Mouse (Mus musculus): Measurements from ENCODE around the gene Kif1c.

DNA sequence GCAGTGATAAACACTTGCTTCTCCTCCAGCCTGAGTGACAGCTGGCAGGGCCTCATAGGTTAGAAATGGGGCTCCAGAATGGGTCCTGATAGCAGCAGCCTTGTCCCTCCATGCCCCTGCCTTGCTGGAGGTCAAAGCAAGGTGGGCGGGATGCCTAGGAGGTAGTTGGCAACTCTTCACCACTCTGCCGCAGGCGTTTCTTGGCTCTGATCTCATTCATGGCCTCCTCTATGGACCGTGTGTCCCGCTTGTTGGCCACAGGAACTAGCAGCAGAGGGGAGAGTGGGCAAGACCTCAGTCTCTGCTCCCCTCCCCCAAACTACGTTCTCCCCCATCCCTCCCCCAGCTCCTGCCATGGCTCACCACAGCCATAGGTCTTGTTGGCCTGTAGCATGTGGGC lies 36.4 kb upstream of the Kif1c start:
- TF ChIP-seq POLR2A (IDR thresholded peaks at IDR 0.05; ENCODE audit: insufficient read depth, low read depth, low read length) (no peak), CTCF (IDR thresholded peaks at IDR 0.05; ENCODE audit: insufficient read depth, low read depth, low read length) (no peak)
